35 mouse cellular contexts compared by ENCODE assay signal in the genomic region with DNA sequence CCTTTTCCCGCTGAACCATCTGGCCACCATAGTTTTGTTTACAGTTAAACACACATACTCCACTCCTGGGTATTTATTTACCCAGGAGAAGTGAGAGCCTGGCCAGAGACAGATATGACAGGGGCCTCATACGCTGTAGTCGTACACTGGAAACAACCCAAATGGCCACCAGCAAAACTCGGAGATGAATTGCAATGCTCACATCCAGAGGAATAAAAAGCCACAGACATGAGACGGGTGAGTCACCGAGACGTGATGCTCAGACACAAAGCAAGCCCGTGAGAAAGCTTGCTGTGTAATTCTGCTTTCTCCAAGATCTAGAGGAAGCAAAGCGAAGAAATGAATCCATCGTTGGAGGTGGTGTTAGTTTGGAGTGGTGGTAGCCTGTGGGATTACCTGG. TPM values are rescaled to one million over a fixed set of nuclear protein-coding genes. Genes with fewer than 3 reads are reported as not detected.
A peak's percentile ranks its signal among the peaks of the same experiment; 100 is the strongest.
DNase-seq lines count a peak whose midpoint lies in the region; ATAC-seq and TF ChIP-seq lines count a peak whose summit lies in the region.
"Had no signal": no experiment of that assay in that cellular context is flagged by ENCODE, and none has a peak within 500 bp of the region (broad histone marks: within the 10 kb centered on the region; RNA-seq: fewer than 3 reads in every experiment).

No protein-coding gene starts in this region.

- no peak for TF ChIP-seq CTCF in Patski (IDR thresholded peaks at IDR 0.05)

- no peaks in the 10 kb centered on the region for H3K36me3 ChIP-seq in myocyte (ENCODE audit: control insufficient read depth, insufficient read depth)
- H3K36me3 ChIP-seq: embryonic facial prominence, embryonic 15.5 days; forebrain, embryonic 10.5 days; G1E; heart, embryonic 12.5 days; hindbrain, embryonic 10.5 days; intestine, embryonic 15.5 days; limb, embryonic 10.5 days; midbrain, embryonic 15.5 days; neural tube, embryonic 13.5 days had no signal

- POLR2A ChIA-PET in Patski (lab: Charles Lee), result no interaction called here

- in situ Hi-C loops in Patski (cut with MboI; ENCODE audit: low pct_unique_long_range_greater_than_20kb), result no loop called here

- ATAC-seq in Patski, result no peak
- ATAC-seq: forebrain, embryonic 16.5 days; hindbrain, embryonic 16.5 days; intestine, embryonic 15.5 days; lung, postnatal 0 days; midbrain, embryonic 15.5 days had no signal

- no peak overlapping the region for H3ac ChIP-seq in myocyte (ENCODE audit: control insufficient read depth, insufficient read length)

- CTCF ChIA-PET in Patski (lab: Charles Lee), result no interaction called here

- DNase-seq in frontal cortex, postnatal 36 days (ENCODE audit: low spot score in 2 of 2), result peak; percentile 29 to 50
- no peak for DNase-seq in frontal cortex, postnatal 25 days (ENCODE audit: low spot score in 2 of 2)
- peak; percentile 62 for DNase-seq in right cerebral cortex, adult 18-20 months
- no peak for DNase-seq in right cerebral cortex, postnatal 14 days
- peak; percentile 42 for DNase-seq in Patski (ENCODE audit: low read depth, low spot score)
- no peak for DNase-seq in urinary bladder, postnatal 36 days (ENCODE audit: low spot score in 2 of 2)
- DNase-seq in adrenal gland, postnatal 14 days, result no peak
- DNase-seq: adrenal gland, postnatal 25 days; B cell, adult 2 months; cerebellum, adult 11 months; cerebellum, adult 9-11 months; gastrocnemius, postnatal 10 days; heart, postnatal 10 days; kidney, adult 9 months; kidney, postnatal 14 days; liver; retina, postnatal 1 day; spleen, adult 18-20 months had no signal

- no peak for TF ChIP-seq POLR2A in myocyte (IDR thresholded peaks at IDR 0.05; ENCODE audit: insufficient read length, low read depth)

- no peak overlapping the region for H3K4me3 ChIP-seq in myocyte
- H3K4me3 ChIP-seq: embryonic facial prominence, embryonic 15.5 days; forebrain, embryonic 10.5 days; heart, embryonic 12.5 days; hindbrain, embryonic 10.5 days; intestine, embryonic 15.5 days; limb, embryonic 10.5 days; megakaryocyte, embryonic 14.5 days; midbrain, embryonic 15.5 days; neural tube, embryonic 13.5 days had no signal

- H3K27me3 ChIP-seq in Patski (peaks cover 5% of the 10 kb centered on the region), myocyte (ENCODE audit: control insufficient read depth, insufficient read depth, insufficient read length) (no peaks in the 10 kb centered on the region)
- H3K27me3 ChIP-seq: embryonic facial prominence, embryonic 15.5 days; intestine, embryonic 15.5 days; midbrain, embryonic 15.5 days; neural tube, embryonic 13.5 days had no signal

- peak overlapping the region; percentile 57 for H3K4me2 ChIP-seq in myocyte (ENCODE audit: low read depth)
- H3K4me2 ChIP-seq: embryonic facial prominence, embryonic 15.5 days; heart, embryonic 12.5 days; intestine, embryonic 15.5 days; midbrain, embryonic 15.5 days; neural tube, embryonic 13.5 days had no signal

- no peaks in the 10 kb centered on the region for H3K79me2 ChIP-seq in myocyte (ENCODE audit: control insufficient read depth, insufficient read depth)

TF ChIP-seq in myocyte, 11 proteins besides CTCF, POLR2A, EP300 and RAD21:
- no peak for TF ChIP-seq SRF (IDR thresholded peaks at IDR 0.05; ENCODE audit: control insufficient read depth, insufficient read length, low read depth)
- no peak for TF ChIP-seq POLR2AphosphoS2 (IDR thresholded peaks at IDR 0.05; ENCODE audit: insufficient read length, low read depth)
- TF ChIP-seq TCF3 (IDR thresholded peaks at IDR 0.05; ENCODE audit: insufficient read length, low read depth), result no peak
- TF ChIP-seq MYOG (IDR thresholded peaks at IDR 0.05; ENCODE audit: control insufficient read depth in 1 of 3, insufficient read depth in 1 of 3, insufficient read length in 2 of 3, low read depth in 2 of 3), result no peak
- TF ChIP-seq MAX (IDR thresholded peaks at IDR 0.05; ENCODE audit: low read depth), result no peak
- no peak for TF ChIP-seq TCF12 (IDR thresholded peaks at IDR 0.05; ENCODE audit: insufficient read depth, poor library complexity, severe bottlenecking)
- no peak for TF ChIP-seq REST (IDR thresholded peaks at IDR 0.05; ENCODE audit: insufficient read depth, insufficient read length)

RNA-seq across cellular contexts. Expression of gene Trim29, which starts 10.3 kb away (rescaled TPM):
- not detected for polyA plus RNA-seq in Patski (2021)
- 0.05 TPM for polyA plus RNA-seq in myocyte (2012; fragmentation: generic; extraction: Trizol)
- 0.19 TPM in 1 of 2 replicates, not detected in the other for total RNA-seq in adrenal gland, postnatal 14 days (2021)
- total RNA-seq: common myeloid progenitor, adult 5-6 weeks; G1E; granulocyte monocyte progenitor cell, adult 5-6 weeks had no signal
- polyA plus RNA-seq: forebrain, embryonic 16.5 days; G1E; hindbrain, embryonic 16.5 days; liver, embryonic 16.5 days had no signal

Comparison
In these comparisons a context has a peak if more than half of its experiments do, and no peak if none do; other contexts are left out.
1. DNase-seq: peak in frontal cortex, postnatal 36 days (2 of 2), right cerebral cortex, adult 18-20 months (single experiment) and Patski (single experiment); none in frontal cortex, postnatal 25 days (0 of 2), right cerebral cortex, postnatal 14 days (single experiment), urinary bladder, postnatal 36 days (0 of 2) and adrenal gland, postnatal 14 days (single experiment).